Mouse (Mus musculus) brown adipose tissue, adult 24 weeks (tissue): Measurements from ENCODE around the gene Tmem204. TPM values are rescaled to one million over a fixed set of nuclear protein-coding genes. Genes with fewer than 3 reads are reported as not detected.

ENCODE experiments used
- H3K27ac ChIP-seq: fragments of 200-500 bp; replicated peaks from 2 replicates; pipeline ENCODE4 v1.5.1; 2012; ENCODE audit warnings: low read depth, mild to moderate bottlenecking, low read length
- H3K4me1 ChIP-seq: fragments of 200-500 bp; 2 replicates; pipeline ENCODE4 v1.6.1; 2012; ENCODE audit warnings: low read length, mixed read lengths; ENCODE audit not compliant: control insufficient read depth, insufficient read depth, insufficient read length
- H3K4me3 ChIP-seq: fragments of 200-500 bp; 2 replicates; pipeline ENCODE4 v1.5.1; 2012; ENCODE audit warnings: low read depth, mild to moderate bottlenecking, low read length, moderate library complexity; ENCODE audit not compliant: insufficient read depth
- polyA plus RNA-seq: library from polyadenylated mRNA; stranded (reverse); fragments of >200 nt; gene quantifications from 2 replicates; pipeline ENCODE4 v1.2.4, GENCODE M21; 2012; ENCODE audit not compliant: missing spikeins, insufficient read depth, insufficient read length

Tmem204 gene
- polyA plus RNA-seq, 1 experiment = 13.1 TPM

DNA sequence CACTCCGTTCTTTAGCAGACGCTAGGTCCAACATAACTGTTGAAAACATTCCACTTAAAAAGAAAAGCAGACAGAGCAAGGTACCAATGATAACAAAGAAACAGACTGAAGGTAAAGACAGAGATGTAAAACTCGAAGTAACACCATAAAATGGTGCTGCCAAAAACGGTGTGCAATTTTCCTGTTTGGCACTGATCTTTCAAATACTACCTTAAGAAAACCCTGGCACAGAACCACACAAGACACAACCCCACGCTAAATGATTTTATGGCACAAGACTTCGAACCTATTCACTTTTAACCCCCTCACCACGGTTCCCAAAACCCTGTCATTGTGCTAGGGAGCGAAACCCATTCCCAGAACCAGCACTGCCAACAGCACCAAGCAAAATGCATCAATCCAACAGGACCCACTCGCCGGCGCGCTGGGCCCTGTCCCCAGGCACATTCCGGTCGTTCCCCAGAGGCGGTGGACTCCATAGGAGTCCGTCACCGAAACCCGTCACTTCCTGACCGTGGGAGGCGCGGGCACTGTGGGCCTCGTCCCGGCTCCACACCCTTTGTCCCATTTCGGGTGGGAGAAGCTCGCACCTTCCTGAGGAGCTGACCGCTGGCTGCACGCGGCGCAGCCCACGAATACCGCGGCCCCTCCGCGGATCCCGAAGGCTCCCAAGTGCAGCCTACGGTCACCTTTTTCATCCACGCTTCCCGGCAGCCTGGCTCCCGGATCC, 68.4 kb downstream of the Tmem204 start:
- Histone ChIP-seq H3K4me1 (no peaks in the 10 kb centered on the region), H3K27ac (peak overlapping the region; percentile 59), H3K4me3 (peak overlapping the region; percentile 66)

DNA sequence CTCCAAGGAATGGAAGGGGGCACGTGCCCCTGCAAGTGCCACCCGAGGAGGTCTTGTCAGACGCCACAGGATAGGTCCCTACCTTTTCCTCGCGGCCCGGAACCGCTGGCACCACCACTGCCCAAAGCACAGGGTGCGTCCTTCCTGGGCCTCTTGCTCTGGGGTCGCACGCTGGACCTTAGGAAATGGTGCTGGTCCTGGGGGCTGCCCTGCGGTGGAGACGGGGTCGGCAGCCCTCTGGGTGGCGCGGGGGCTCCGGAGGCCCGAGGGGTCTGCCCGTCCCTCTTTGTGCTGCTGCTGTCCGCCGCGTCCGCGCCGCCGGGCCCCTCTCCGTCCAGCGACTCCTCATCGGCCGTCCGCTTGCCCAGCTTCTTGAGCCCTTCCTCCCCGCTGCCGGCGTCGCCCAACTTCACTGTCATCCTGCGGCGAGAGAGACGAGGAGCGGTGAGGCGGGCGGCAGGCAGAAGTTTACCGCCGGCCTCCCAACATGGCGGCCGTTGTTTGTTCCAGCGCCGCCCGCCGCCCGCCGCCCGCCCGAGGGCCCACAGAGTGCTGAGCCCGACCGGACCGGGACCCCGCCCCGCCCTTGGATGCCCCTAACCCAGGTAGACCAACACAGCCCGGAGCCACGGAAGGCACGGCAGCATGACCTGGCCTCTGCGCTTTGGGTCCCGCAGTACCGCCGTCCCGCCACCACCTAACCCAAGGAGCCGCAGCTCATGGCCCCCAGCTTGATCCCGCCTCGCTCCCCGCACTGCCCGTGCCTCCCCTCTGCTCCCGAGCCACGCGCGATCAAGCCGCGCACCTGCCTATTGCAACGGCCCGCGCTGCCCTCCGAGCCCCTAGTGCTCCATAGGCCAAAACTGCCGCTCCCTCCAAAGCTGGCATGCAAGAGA, 69.5 kb downstream of the Tmem204 start:
- Histone ChIP-seq H3K4me3 (peak overlapping the region; percentile 87), H3K27ac (peak overlapping the region; percentile 69), H3K4me1 (no peaks in the 10 kb centered on the region)

Other genes with a start within 250 kb of the Tmem204 start
- gene Hagh, start 243.4 kb downstream of the Tmem204 start, polyA plus RNA-seq = 174 and 180 TPM in 2 replicates
- 73.7 and 89.2 TPM in 2 replicates for gene Fahd1, start 233.2 kb downstream of the Tmem204 start, polyA plus RNA-seq
- 2.0 and 2.4 TPM in 2 replicates for gene Igfals, start 217.6 kb downstream of the Tmem204 start, polyA plus RNA-seq
- gene Nubp2, start 197.2 kb downstream of the Tmem204 start, polyA plus RNA-seq = 28.7 and 40.4 TPM in 2 replicates
- gene Spsb3, start 196.9 kb downstream of the Tmem204 start, polyA plus RNA-seq = 25.6 and 29.9 TPM in 2 replicates
- 5.9 and 6.6 TPM in 2 replicates for gene Eme2, start 188.5 kb downstream of the Tmem204 start, polyA plus RNA-seq
- 91.7 and 105 TPM in 2 replicates for gene Mrps34, start 188.5 kb downstream of the Tmem204 start, polyA plus RNA-seq
- gene Nme3, start 187.1 kb downstream of the Tmem204 start, polyA plus RNA-seq = 26.0 and 28.7 TPM in 2 replicates
- gene Mapk8ip3, start 146.6 kb downstream of the Tmem204 start, polyA plus RNA-seq = 12.0 and 24.2 TPM in 2 replicates
- 3.0 and 3.4 TPM in 2 replicates for gene Jpt2, start 122.9 kb downstream of the Tmem204 start, polyA plus RNA-seq
- 4.2 and 4.8 TPM in 2 replicates for gene Cramp1l, start 67.8 kb downstream of the Tmem204 start, polyA plus RNA-seq
- 3.8 and 4.1 TPM in 2 replicates for gene Ift140, start 67.5 kb downstream of the Tmem204 start, polyA plus RNA-seq
- 10.1 and 12.9 TPM in 2 replicates for gene Telo2, start 32.4 kb upstream of the Tmem204 start, polyA plus RNA-seq
- gene Ptx4, start 37.2 kb upstream of the Tmem204 start, polyA plus RNA-seq = not detected in 2 replicates
- 9.6 and 11.5 TPM in 2 replicates for gene Clcn7, start 49.8 kb upstream of the Tmem204 start, polyA plus RNA-seq
- gene Ccdc154, start 78.9 kb upstream of the Tmem204 start, polyA plus RNA-seq = not detected in 2 replicates
- not detected in 2 replicates for gene Gm38655, start 91.9 kb upstream of the Tmem204 start, polyA plus RNA-seq
- gene BC003965, start 101.0 kb upstream of the Tmem204 start, polyA plus RNA-seq = 27.3 and 36.9 TPM in 2 replicates
- gene Unkl, start 104.8 kb upstream of the Tmem204 start, polyA plus RNA-seq = 2.5 and 4.3 TPM in 2 replicates
- 27.6 and 32.7 TPM in 2 replicates for gene Gnptg, start 156.5 kb upstream of the Tmem204 start, polyA plus RNA-seq
- 9.9 and 13.1 TPM in 2 replicates for gene Tsr3, start 156.6 kb upstream of the Tmem204 start, polyA plus RNA-seq
- 1.1 and 2.9 TPM in 2 replicates for gene Baiap3, start 172.8 kb upstream of the Tmem204 start, polyA plus RNA-seq
- gene Ube2i, start 191.0 kb upstream of the Tmem204 start, polyA plus RNA-seq = 56.0 and 66.5 TPM in 2 replicates
- gene Prss34, start 214.8 kb upstream of the Tmem204 start, polyA plus RNA-seq = not detected in 2 replicates
- gene Prss28, start 225.1 kb upstream of the Tmem204 start, polyA plus RNA-seq = not detected in 2 replicates
- gene Prss29, start 235.1 kb upstream of the Tmem204 start, polyA plus RNA-seq = not detected in 2 replicates